Mouse (Mus musculus) liver (tissue): ENCODE data around the gene Llph.
"Not testable (repeated sequence)": the region's sequence is repeated elsewhere in the genome, so short reads cannot be mapped to it uniquely, and the experiment has no call there.

Experiments used
- DNase-seq: peaks from one replicate; pipeline ENCODE4 v3.0.0-alpha.2; 2020; ENCODE audit warnings: mixed read lengths

Gene Llph

GRCm38 (mm10) chr10:120226871-120227661 is at the start of gene Llph:
TSS of gene Llph (plus strand) at chr10:120227070.
- DNase-seq = peak; percentile 91

GRCm38 (mm10) chr10:120182887-120183286 is 44.0 kb upstream of the Llph start:
- no peak for DNase-seq

- DNase-seq = no peak
Observed at GRCm38 (mm10) chr10:120183342-120183741, 43.5 kb upstream of the Llph start.

- DNase-seq = no peak
Observed at GRCm38 (mm10) chr10:120188513-120188912, 38.4 kb upstream of the Llph start.

GRCm38 (mm10) chr10:120189276-120189675 is 37.6 kb upstream of the Llph start:
- DNase-seq = no peak

GRCm38 (mm10) chr10:120189782-120190181 is 37.1 kb upstream of the Llph start:
- no peak for DNase-seq

GRCm38 (mm10) chr10:120191165-120191564 is 35.7 kb upstream of the Llph start:
- DNase-seq = no peak

- no peak for DNase-seq
Observed at GRCm38 (mm10) chr10:120192278-120192677, 34.6 kb upstream of the Llph start.

GRCm38 (mm10) chr10:120193255-120193654 is 33.6 kb upstream of the Llph start:
- no peak for DNase-seq

- no peak for DNase-seq
Observed at GRCm38 (mm10) chr10:120197061-120197835, 29.6 kb upstream of the Llph start.

GRCm38 (mm10) chr10:120201131-120201921 is 25.5 kb upstream of the Llph start, which contains the start of gene Tmbim4:
TSS of gene Tmbim4 (plus strand) at chr10:120201590.
- DNase-seq = peak; percentile 75

- DNase-seq = peak; percentile 86
Observed at GRCm38 (mm10) chr10:120201961-120202402, 24.9 kb upstream of the Llph start, which contains the start of gene Irak3. TSS of gene Irak3 (minus strand) at chr10:120202130.

GRCm38 (mm10) chr10:120202467-120203250 is 24.2 kb upstream of the Llph start:
- no peak for DNase-seq

GRCm38 (mm10) chr10:120204591-120205210 is 22.2 kb upstream of the Llph start:
- DNase-seq = no peak

GRCm38 (mm10) chr10:120208015-120208414 is 18.9 kb upstream of the Llph start:
- no peak for DNase-seq

- DNase-seq = peak; percentile 82
Observed at GRCm38 (mm10) chr10:120208575-120209538, 18.0 kb upstream of the Llph start.

- DNase-seq = no peak
Observed at GRCm38 (mm10) chr10:120209539-120209925, 17.3 kb upstream of the Llph start.

- no peak for DNase-seq
Observed at GRCm38 (mm10) chr10:120210096-120210495, 16.8 kb upstream of the Llph start.

GRCm38 (mm10) chr10:120217099-120217498 is 9.8 kb upstream of the Llph start:
- not testable (repeated sequence) for DNase-seq

GRCm38 (mm10) chr10:120218996-120219395 is 7.9 kb upstream of the Llph start:
- no peak for DNase-seq
